Mouse (Mus musculus) CH12.LX (cell line): ENCODE data around the gene Il1r1. TPM values are rescaled to one million over a fixed set of nuclear protein-coding genes. Genes with fewer than 3 reads are reported as not detected.

Experiments used
- DNase-seq: peaks from one replicate; pipeline ENCODE4 v3.0.0-alpha.2; 2013; ENCODE audit errors: extremely low read depth
- H3K27ac ChIP-seq: 2 replicates; pipeline ENCODE4 v1.5.1; 2012; ENCODE audit warnings: low read depth, mild to moderate bottlenecking, control low read depth, moderate library complexity; ENCODE audit not compliant: insufficient read depth
- H3K27me3 ChIP-seq: replicated peaks from 2 replicates; pipeline ENCODE3; 2012; ENCODE audit warnings: inconsistent platforms
- H3K36me3 ChIP-seq, 2 experiments: replicated peaks in 1 of 2; 2 replicates each; pipeline versions ENCODE3 to v1.6.1; 2012; ENCODE audit warnings: inconsistent platforms in 1 of 2, low read length in 1 of 2, mild to moderate bottlenecking in 1 of 2, mixed read lengths in 1 of 2, moderate library complexity in 1 of 2; ENCODE audit not compliant: control insufficient read depth in 1 of 2, insufficient read depth in 1 of 2
- H3K4me1 ChIP-seq, 2 experiments: 2 replicates each; pipeline ENCODE4 v1.6.1; 2012; ENCODE audit warnings: inconsistent platforms in 1 of 2, moderate library complexity in 1 of 2; ENCODE audit not compliant: insufficient read depth in 2 of 2, control insufficient read depth in 1 of 2
- H3K4me2 ChIP-seq: 2 replicates; pipeline ENCODE4 v1.6.1; 2012; ENCODE audit warnings: low read depth, mild to moderate bottlenecking, control low read depth; ENCODE audit not compliant: poor library complexity, insufficient read depth, severe bottlenecking
- H3K4me3 ChIP-seq, 3 experiments: fragments of 150-350 bp in 1 of 3; sonication (generic) in 1 of 3; replicated peaks in 1 of 3; 2 replicates each; pipeline versions ENCODE3 to v1.5.1; 2011 to 2012; ENCODE audit warnings: low read depth in 2 of 3, low read length in 2 of 3, mild to moderate bottlenecking in 2 of 3, moderate library complexity in 2 of 3, control low read depth in 1 of 3, improper control_type of control experiment in 1 of 3, inconsistent platforms in 1 of 3, mixed read lengths in 1 of 3; ENCODE audit not compliant: poor library complexity in 1 of 3
- H3K79me2 ChIP-seq: replicated peaks from 2 replicates; pipeline ENCODE4 v1.6.1; 2012; ENCODE audit warnings: mild to moderate bottlenecking, moderate library complexity; ENCODE audit not compliant: control insufficient read depth, poor library complexity, insufficient read depth, severe bottlenecking; ENCODE audit errors: extremely low read depth
- H3K9ac ChIP-seq: 2 replicates; pipeline ENCODE4 v1.6.1; 2012; ENCODE audit warnings: low read depth, mild to moderate bottlenecking, control low read depth, moderate library complexity; ENCODE audit not compliant: insufficient read depth
- H3K9me3 ChIP-seq: replicated peaks from 2 replicates; pipeline ENCODE3; 2012; ENCODE audit warnings: low read length, inconsistent platforms, mixed read lengths
- BHLHE40 ChIP-seq: IDR thresholded peaks from 2 replicates; pipeline ENCODE4 v1.6.1; 2011; ENCODE audit warnings: mild to moderate bottlenecking, low read depth, low read length, improper control_type of control experiment
- CHD1 ChIP-seq: IDR thresholded peaks from 2 replicates; pipeline ENCODE4 v1.6.1; 2012; ENCODE audit warnings: low read depth, low read length, improper control_type of control experiment, inconsistent platforms
- GABPA ChIP-seq: IDR thresholded peaks from 2 replicates; pipeline ENCODE4 v1.6.1; 2012; ENCODE audit warnings: low read depth, low read length, improper control_type of control experiment, inconsistent platforms; ENCODE audit not compliant: insufficient replicate concordance
- HCFC1 ChIP-seq: IDR thresholded peaks from 2 replicates; pipeline ENCODE4 v1.6.1; 2012; ENCODE audit warnings: low read depth, mild to moderate bottlenecking, inconsistent platforms, low read length, improper control_type of control experiment
- IRF4 ChIP-seq: IDR thresholded peaks from 2 replicates; pipeline ENCODE4 v1.6.1; 2014; ENCODE audit warnings: low read depth, mild to moderate bottlenecking, inconsistent platforms, low read length, improper control_type of control experiment
- JUN ChIP-seq: IDR thresholded peaks from 2 replicates; pipeline ENCODE4 v1.6.1; 2011; ENCODE audit warnings: low read depth, mild to moderate bottlenecking, low read length, improper control_type of control experiment, moderate library complexity; ENCODE audit not compliant: insufficient read depth
- JUND ChIP-seq: conservative IDR thresholded peaks from 2 replicates; pipeline ENCODE4 v1.6.1; 2011; ENCODE audit warnings: low read depth, low read length, improper control_type of control experiment
- MAZ ChIP-seq: IDR thresholded peaks from 2 replicates; pipeline ENCODE4 v1.6.1; 2012; ENCODE audit warnings: low read depth, mild to moderate bottlenecking, inconsistent platforms, low read length, improper control_type of control experiment, moderate library complexity
- NRF1 ChIP-seq: IDR thresholded peaks from 2 replicates; pipeline ENCODE4 v1.6.1; 2014; ENCODE audit warnings: low read depth, mild to moderate bottlenecking, inconsistent platforms, low read length, improper control_type of control experiment, moderate library complexity
- RAD21 ChIP-seq: IDR thresholded peaks from 2 replicates; pipeline ENCODE4 v1.6.1; 2011; ENCODE audit warnings: low read depth, mild to moderate bottlenecking, low read length, improper control_type of control experiment, moderate library complexity
- RCOR1 ChIP-seq: conservative IDR thresholded peaks from 2 replicates; pipeline ENCODE4 v1.6.1; 2012; ENCODE audit warnings: low read depth, mild to moderate bottlenecking, inconsistent platforms, low read length, improper control_type of control experiment
- TBP ChIP-seq: conservative IDR thresholded peaks from 2 replicates; pipeline ENCODE4 v1.6.1; 2011; ENCODE audit warnings: low read depth, low read length, improper control_type of control experiment
- USF1 ChIP-seq: IDR thresholded peaks from 2 replicates; pipeline ENCODE4 v1.6.1; 2014; ENCODE audit warnings: low read depth, mild to moderate bottlenecking, inconsistent platforms, low read length, improper control_type of control experiment
- USF2 ChIP-seq: conservative IDR thresholded peaks from 2 replicates; pipeline ENCODE4 v1.6.1; 2011; ENCODE audit warnings: low read depth, low read length, improper control_type of control experiment
- ZC3H11A ChIP-seq: IDR thresholded peaks from 2 replicates; pipeline ENCODE4 v1.6.1; 2012; ENCODE audit warnings: low read depth, mild to moderate bottlenecking, inconsistent platforms, low read length, improper control_type of control experiment
- ZKSCAN1 ChIP-seq: IDR thresholded peaks from 2 replicates; pipeline ENCODE4 v1.6.1; 2012; ENCODE audit warnings: low read depth, inconsistent platforms, low read length, improper control_type of control experiment, borderline replicate concordance
- ZMIZ1 ChIP-seq: IDR thresholded peaks from 2 replicates; pipeline ENCODE4 v1.6.1; 2012; ENCODE audit warnings: low read depth, mild to moderate bottlenecking, inconsistent platforms, low read length, improper control_type of control experiment
- ZNF384 ChIP-seq: IDR thresholded peaks from 2 replicates; pipeline ENCODE4 v1.6.1; 2012; ENCODE audit warnings: low read depth, low read length, improper control_type of control experiment, inconsistent platforms
- dilution Hi-C: fragments of 300-500 bp; cut with MboI; formaldehyde crosslinking; loops from 2 replicates; pipeline ENCODE4 v1.14.3; 2020; ENCODE audit warnings: low sequenced_read_pairs; ENCODE audit not compliant: extremely low pct_unique_long_range_greater_than_20kb, extremely low pct_ligation_motif_present
- in situ Hi-C: fragments of 300-500 bp; cut with MboI; formaldehyde crosslinking; loops from 3 replicates; pipeline ENCODE4 v1.14.3; 2019; ENCODE audit warnings: low sequenced_read_pairs, low pct_ligation_motif_present, low pct_unique_long_range_greater_than_20kb, mixed read lengths
- polyA plus RNA-seq: library from polyadenylated mRNA; unstranded; fragments of >175 nt; gene quantifications from 2 replicates; pipeline ENCODE4 v1.2.1, GENCODE M21; 2012; ENCODE audit warnings: low read depth; ENCODE audit not compliant: insufficient read length
- total RNA-seq, 2 experiments: library from RNA; depleted of rRNA; stranded (reverse); fragments of 300-350 nt in 1 of 2; fragments of >200 nt in 1 of 2; gene quantifications; 2 replicates each; pipeline ENCODE4 v1.2.3; 2012 to 2014

Il1r1 gene
- total and polyA plus RNA-seq, 3 experiments = 0.04 TPM; not detected in 2

GRCm38 (mm10) chr1:40194279-40194678, 30.6 kb upstream of the Il1r1 start:
- dilution Hi-C loops (no loop called here), in situ Hi-C loops (no loop called here)
- Histone ChIP-seq H3K4me2 (no peak overlapping the region), H3K9ac (no peak overlapping the region), H3K4me3 (no peak overlapping the region), H3K27me3 (no peaks in the 10 kb centered on the region), H3K79me2 (no peaks in the 10 kb centered on the region), H3K36me3 (no peaks in the 10 kb centered on the region), H3K4me1 (no peaks in the 10 kb centered on the region), H3K9me3 (no peaks in the 10 kb centered on the region), H3K27ac (no peak overlapping the region)
- no peak for TF ChIP-seq JUN
- DNase-seq = no peak

GRCm38 (mm10) chr1:40213337-40214159, 11.3 kb upstream of the Il1r1 start:
- TF ChIP-seq RAD21 (no peak), USF1 (no peak), IRF4 (no peak), HCFC1 (no peak), TBP (no peak), GABPA (no peak), ZKSCAN1 (no peak), USF2 (no peak), ZC3H11A (no peak), CHD1 (no peak), BHLHE40 (no peak), JUND (no peak), ZMIZ1 (no peak), RCOR1 (no peak), MAZ (no peak), NRF1 (no peak), ZNF384 (no peak), JUN (no peak)
- no peaks in the 10 kb centered on the region for H3K27me3 ChIP-seq
- H3K79me2 ChIP-seq = no peaks in the 10 kb centered on the region
- no peaks in the 10 kb centered on the region for H3K36me3 ChIP-seq
- in situ Hi-C loops = no loop called here
- no peak for DNase-seq
- no peak overlapping the region for H3K4me2 ChIP-seq
- H3K4me1 ChIP-seq = peaks cover 0 to 4% of the 10 kb centered on the region in 2 experiments; a peak in 1 of 4 replicates
- H3K4me3 ChIP-seq = no peak overlapping the region
- dilution Hi-C loops = no loop called here
- H3K9ac ChIP-seq = no peak overlapping the region
- peaks cover 3% of the 10 kb centered on the region for H3K9me3 ChIP-seq
- no peak overlapping the region for H3K27ac ChIP-seq
